Mouse (Mus musculus): ENCODE data around the gene Ehbp1.
A peak's percentile ranks its signal among the peaks of the same experiment; 100 is the strongest.

Gene Ehbp1

GRCm38 (mm10) chr11:22190576-22190975 is 151.5 kb downstream of the Ehbp1 start:
- DNase-seq, result peak; percentile 17 to 43

GRCm38 (mm10) chr11:22189970-22190369 is 152.1 kb downstream of the Ehbp1 start:
- DNase-seq, result no peak

- no peak for DNase-seq
Measured at GRCm38 (mm10) chr11:22181530-22182501, 160.3 kb downstream of the Ehbp1 start.

- no peak for DNase-seq
Measured at GRCm38 (mm10) chr11:22180146-22180545, 161.9 kb downstream of the Ehbp1 start.

GRCm38 (mm10) chr11:22178569-22178968 is 163.5 kb downstream of the Ehbp1 start:
- no peak for DNase-seq

GRCm38 (mm10) chr11:22174311-22174710 is 167.8 kb downstream of the Ehbp1 start:
- no peak for DNase-seq

GRCm38 (mm10) chr11:22170962-22171638 is 171.0 kb downstream of the Ehbp1 start:
- no peak for DNase-seq

- no peak for DNase-seq
Measured at GRCm38 (mm10) chr11:22157882-22158281, 184.2 kb downstream of the Ehbp1 start.

GRCm38 (mm10) chr11:22156182-22156581 is 185.9 kb downstream of the Ehbp1 start:
- DNase-seq, result no peak

GRCm38 (mm10) chr11:22155366-22156095 is 186.6 kb downstream of the Ehbp1 start:
- no peak for DNase-seq

- no peak for DNase-seq
Measured at GRCm38 (mm10) chr11:22154501-22155294, 187.4 kb downstream of the Ehbp1 start.

GRCm38 (mm10) chr11:22140737-22141136 is 201.4 kb downstream of the Ehbp1 start:
- DNase-seq, result no peak

GRCm38 (mm10) chr11:22138466-22138865 is 203.6 kb downstream of the Ehbp1 start:
- no peak for DNase-seq

GRCm38 (mm10) chr11:22125188-22125587 is 216.9 kb downstream of the Ehbp1 start:
- DNase-seq, result no peak

GRCm38 (mm10) chr11:22118853-22119252 is 223.2 kb downstream of the Ehbp1 start:
- DNase-seq, result no peak

- DNase-seq, result no peak
Measured at GRCm38 (mm10) chr11:22112161-22112560, 229.9 kb downstream of the Ehbp1 start.

GRCm38 (mm10) chr11:22089346-22089745 is 252.7 kb downstream of the Ehbp1 start:
- no peak for DNase-seq

- DNase-seq, result no peak
Measured at GRCm38 (mm10) chr11:22063352-22063751, 278.7 kb downstream of the Ehbp1 start.

- DNase-seq, result no peak
Measured at GRCm38 (mm10) chr11:22061660-22062059, 280.4 kb downstream of the Ehbp1 start.

GRCm38 (mm10) chr11:22057538-22057937 is 284.6 kb downstream of the Ehbp1 start:
- no peak for DNase-seq

GRCm38 (mm10) chr11:22055908-22056307 is 286.2 kb downstream of the Ehbp1 start:
- no peak for DNase-seq

- DNase-seq, result no peak
Measured at GRCm38 (mm10) chr11:22053034-22053668, 288.9 kb downstream of the Ehbp1 start.
